Mouse (Mus musculus): ENCODE results near the gene Foxg1.

Gene Foxg1

GRCm38 (mm10) chr12:49401796-49402130 lies 19.3 kb downstream of the Foxg1 start:
- DNase-seq (ENCODE audit: low read depth, low spot score), result no peak

DNA sequence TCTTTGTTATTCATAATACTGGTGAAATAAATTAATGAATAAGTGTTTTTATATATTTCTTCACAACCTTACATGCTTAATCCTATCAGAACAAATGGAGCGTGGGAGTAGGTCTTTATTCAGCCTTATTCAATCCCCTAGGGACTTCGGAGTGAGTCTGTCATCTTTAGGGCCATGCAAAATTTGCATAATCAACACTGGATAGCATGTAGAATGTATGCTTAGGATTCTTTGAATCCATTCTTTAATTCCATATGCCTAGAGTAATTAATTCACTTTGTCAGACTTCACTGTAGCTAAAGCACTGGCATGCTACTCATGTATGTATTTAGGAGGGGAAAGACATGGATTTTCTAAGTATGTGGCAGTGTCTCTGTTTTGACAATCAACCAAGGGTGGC lies 27.4 kb downstream of the Foxg1 start:
- no peak for DNase-seq (ENCODE audit: low read depth, low spot score)

- no peak for DNase-seq (ENCODE audit: low read depth, low spot score)
Observed at GRCm38 (mm10) chr12:49417963-49418362, 35.5 kb downstream of the Foxg1 start.

All from telencephalon, adult 2 months (tissue).